Mouse (Mus musculus): Measurements from ENCODE around the gene Plac8. TPM values are rescaled to one million over a fixed set of nuclear protein-coding genes. Genes with fewer than 3 reads are reported as not detected.

The Plac8 gene
- 90.9 and 142 TPM in 2 replicates for polyA plus RNA-seq (2012; rRNA removed; ENCODE audit: low replicate concordance)

GRCm38 (mm10) chr5:100572069-100572468 is at the start of gene Plac8:
Gene Plac8, minus strand, starts transcription at chr5:100572245.

GRCm38 (mm10) chr5:100518049-100519026 is 53.7 kb downstream of the Plac8 start, which contains the start of gene Cops4:
Gene Cops4, plus strand, starts transcription at chr5:100518309.

Other genes starting within 250 kb of the Plac8 start
- gene Sec31a, start 156.0 kb downstream of the Plac8 start, polyA plus RNA-seq (2012; rRNA removed; ENCODE audit: low replicate concordance), result 260 and 268 TPM in 2 replicates
- gene Lin54, start 71.6 kb downstream of the Plac8 start, polyA plus RNA-seq (2012; rRNA removed; ENCODE audit: low replicate concordance), result 4.2 and 6.4 TPM in 2 replicates
- gene Cops4, start 53.9 kb downstream of the Plac8 start, polyA plus RNA-seq (2012; rRNA removed; ENCODE audit: low replicate concordance), result 12.4 and 33.7 TPM in 2 replicates
- 82.8 and 213 TPM in 2 replicates for gene Coq2, start 102.9 kb upstream of the Plac8 start, polyA plus RNA-seq (2012; rRNA removed; ENCODE audit: low replicate concordance)
- gene Hpse, start 147.5 kb upstream of the Plac8 start, polyA plus RNA-seq (2012; rRNA removed; ENCODE audit: low replicate concordance), result 7.7 and 15.9 TPM in 2 replicates
- 4.8 and 7.8 TPM in 2 replicates for gene Helq, start 226.4 kb upstream of the Plac8 start, polyA plus RNA-seq (2012; rRNA removed; ENCODE audit: low replicate concordance)
- 10.8 and 10.9 TPM in 2 replicates for gene Mrps18c, start 226.4 kb upstream of the Plac8 start, polyA plus RNA-seq (2012; rRNA removed; ENCODE audit: low replicate concordance)
- 3.1 and 5.3 TPM in 2 replicates for gene Abraxas1, start 248.7 kb upstream of the Plac8 start, polyA plus RNA-seq (2012; rRNA removed; ENCODE audit: low replicate concordance)